Mouse (Mus musculus): ENCODE measurements around the gene Clasp1.

DNA sequence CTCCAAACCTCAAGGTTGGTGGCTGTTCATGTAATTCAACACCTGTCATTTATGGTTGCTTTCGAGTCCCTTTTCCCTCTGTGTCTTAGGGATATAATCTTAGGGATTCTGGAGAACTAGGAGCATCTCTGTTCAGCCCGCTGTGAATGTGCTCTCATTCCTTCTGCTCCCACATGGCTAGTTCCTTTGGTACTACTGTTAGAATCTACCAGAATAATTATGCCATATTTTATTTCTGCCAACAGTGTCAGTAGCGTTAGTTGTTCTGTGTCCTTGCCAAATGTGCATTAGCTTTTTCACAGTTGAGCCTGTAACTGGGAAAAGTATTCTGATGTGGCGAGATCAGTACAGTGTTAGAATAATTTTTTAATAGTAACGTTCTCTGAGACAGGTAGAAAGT, 162.3 kb downstream of the Clasp1 start:
- no peak for TF ChIP-seq POLR2A (IDR thresholded peaks at IDR 0.05; ENCODE audit: extremely low read depth, insufficient read depth, low read length)
- TF ChIP-seq CTCF (IDR thresholded peaks at IDR 0.05; ENCODE audit: extremely low read depth, insufficient read depth, low read length), result no peak

All from cortical plate, adult 2 months (tissue).